Mouse (Mus musculus) stomach, embryonic 14.5 days (tissue): ENCODE data around the gene Fhad1. TPM values are rescaled to one million over a fixed set of nuclear protein-coding genes. Genes with fewer than 3 reads are reported as not detected.

Experiments
- ATAC-seq: fragments of 200-750 bp; cut with Nextera tagmentation; 2 replicates; pipeline ENCODE4 v1.8.0; 2017; ENCODE audit warnings: low read depth, moderate TSS enrichment; ENCODE audit not compliant: insufficient number of reproducible peaks, insufficient read depth, low FRiP score
- H3K27ac ChIP-seq: fragments of 300-500 bp; sonication (generic); 2 replicates; pipeline ENCODE4 v1.5.1; 2014; ENCODE audit warnings: mild to moderate bottlenecking, low read length, moderate library complexity, mixed read lengths
- H3K27me3 ChIP-seq: fragments of 300-500 bp; sonication (generic); 2 replicates; pipeline ENCODE4 v1.6.1; 2014; ENCODE audit warnings: low read length, control low read depth, mixed read lengths; ENCODE audit not compliant: control insufficient read depth, insufficient read depth
- H3K36me3 ChIP-seq: fragments of 300-500 bp; sonication (generic); 2 replicates; pipeline ENCODE4 v1.6.1; 2014; ENCODE audit warnings: mild to moderate bottlenecking, control low read depth, low read length, moderate library complexity, mixed read lengths; ENCODE audit not compliant: control insufficient read depth, insufficient read depth
- H3K4me1 ChIP-seq: fragments of 300-500 bp; sonication (generic); 2 replicates; pipeline ENCODE4 v1.6.1; 2014; ENCODE audit warnings: low read length, control low read depth, mixed read lengths; ENCODE audit not compliant: control insufficient read depth, insufficient read depth
- H3K4me2 ChIP-seq: fragments of 300-500 bp; sonication (generic); replicated peaks from 2 replicates; pipeline ENCODE4 v1.6.1; 2014; ENCODE audit warnings: low read depth, low read length, control low read depth
- H3K4me3 ChIP-seq: fragments of 300-500 bp; sonication (generic); 2 replicates; pipeline ENCODE4 v1.5.1; 2014; ENCODE audit warnings: low read depth, low read length, control low read depth
- H3K9ac ChIP-seq: fragments of 300-500 bp; sonication (generic); replicated peaks from 2 replicates; pipeline ENCODE4 v1.6.1; 2014; ENCODE audit warnings: low read depth, mild to moderate bottlenecking, control low read depth, low read length, moderate library complexity, mixed read lengths
- H3K9me3 ChIP-seq: fragments of 300-500 bp; sonication (generic); 2 replicates; pipeline ENCODE4 v1.6.1; 2016; ENCODE audit warnings: low read depth, low read length, control low read depth; ENCODE audit not compliant: control insufficient read depth
- WGBS: fragments of 180-500 bp; shearing (Covaris S2); extraction: QIAGEN DNeasy Blood & Tissue Kit; methylation state at CpG from one replicate; pipeline ENCODE4 v1.1.7; 2014; 5-methylcytosine and 5-hydroxymethylcytosine counted together
- polyA plus RNA-seq: library from polyadenylated mRNA; unstranded; fragments of >200 nt; fragmentation: Nextera tagmentation; extraction: Ambion mirVana; gene quantifications from 2 replicates; pipeline ENCODE4 v1.2.1, GENCODE M21; 2014

Fhad1 gene
- polyA plus RNA-seq = 0.78 and 2.5 TPM in 2 replicates

GRCm38 (mm10) chr4:142014659-142015608 lies at the start of gene Fhad1:
Gene Fhad1, minus strand, starts transcription at chr4:142015082.
- Histone ChIP-seq H3K9ac (0 out of 2 replicates have a peak within 1 kb of the TSS, but pooled peaks have one; percentile 11), H3K4me2 (peak within 1 kb of the TSS; percentile 69), H3K27ac (peak within 1 kb of the TSS; percentile 6; the same call in 1 of the 2 replicates), H3K36me3 (no peaks in the 10 kb centered on the region), H3K4me1 (peaks cover 11% of the 10 kb centered on the region; the same call in 1 of the 2 replicates), H3K9me3 (no peaks in the 10 kb centered on the region), H3K27me3 (no peaks in the 10 kb centered on the region), H3K4me3 (peak within 1 kb of the TSS; percentile 28)
- 2% methylated on average over 41 of the region's 46 CpGs for WGBS
- ATAC-seq = peak; percentile 89

- no peak overlapping the region for H3K27ac ChIP-seq
- 77% methylated on average over 8 of the region's 8 CpGs for WGBS
- no peak overlapping the region for H3K4me2 ChIP-seq
- no peak overlapping the region for H3K4me3 ChIP-seq
- H3K36me3 ChIP-seq = no peaks in the 10 kb centered on the region
- peak; percentile 28 for ATAC-seq
- H3K27me3 ChIP-seq = no peaks in the 10 kb centered on the region
- no peaks in the 10 kb centered on the region for H3K9me3 ChIP-seq
- no peak overlapping the region for H3K9ac ChIP-seq
- H3K4me1 ChIP-seq = peaks cover 41% of the 10 kb centered on the region
Measured at GRCm38 (mm10) chr4:142063057-142063534, 48.2 kb upstream of the Fhad1 start.

GRCm38 (mm10) chr4:142061485-142062240 lies 46.8 kb upstream of the Fhad1 start:
- Histone ChIP-seq H3K4me1 (peaks cover 39% of the 10 kb centered on the region), H3K9me3 (no peaks in the 10 kb centered on the region), H3K9ac (no peak overlapping the region), H3K36me3 (no peaks in the 10 kb centered on the region), H3K4me3 (no peak overlapping the region), H3K27me3 (no peaks in the 10 kb centered on the region), H3K4me2 (no peak overlapping the region), H3K27ac (no peak overlapping the region)
- 73% methylated on average over 23 of the region's 23 CpGs for WGBS
- ATAC-seq = no peak

- Histone ChIP-seq H3K9ac (no peak overlapping the region), H3K36me3 (no peaks in the 10 kb centered on the region), H3K9me3 (no peaks in the 10 kb centered on the region), H3K4me1 (peaks cover 30% of the 10 kb centered on the region), H3K4me3 (no peak overlapping the region), H3K27ac (peak overlapping the region; percentile 27; the same call in 1 of the 2 replicates), H3K27me3 (no peaks in the 10 kb centered on the region), H3K4me2 (no peak overlapping the region)
- ATAC-seq = no peak
- WGBS = 50% methylated on average over 18 of the region's 18 CpGs
Measured at GRCm38 (mm10) chr4:142060455-142061378, 45.8 kb upstream of the Fhad1 start.

- H3K36me3 ChIP-seq = no peaks in the 10 kb centered on the region; the same call in 1 of the 2 replicates
- H3K4me2 ChIP-seq = no peak overlapping the region
- no peak overlapping the region for H3K9ac ChIP-seq
- H3K4me1 ChIP-seq = peaks cover 23% of the 10 kb centered on the region
- 77% methylated on average over 8 of the region's 8 CpGs for WGBS
- no peak for ATAC-seq
- no peaks in the 10 kb centered on the region for H3K27me3 ChIP-seq
- no peaks in the 10 kb centered on the region for H3K9me3 ChIP-seq
- H3K4me3 ChIP-seq = no peak overlapping the region
- no peak overlapping the region for H3K27ac ChIP-seq
Measured at GRCm38 (mm10) chr4:142059841-142060193, 44.9 kb upstream of the Fhad1 start.

GRCm38 (mm10) chr4:142059113-142059840 lies 44.4 kb upstream of the Fhad1 start:
- no peak overlapping the region for H3K9ac ChIP-seq
- no peak for ATAC-seq
- H3K27me3 ChIP-seq = no peaks in the 10 kb centered on the region
- H3K4me3 ChIP-seq = no peak overlapping the region
- no peak overlapping the region for H3K27ac ChIP-seq
- H3K9me3 ChIP-seq = no peaks in the 10 kb centered on the region
- 77% methylated on average over 13 of the region's 13 CpGs for WGBS
- H3K4me2 ChIP-seq = no peak overlapping the region
- H3K36me3 ChIP-seq = no peaks in the 10 kb centered on the region; the same call in 1 of the 2 replicates
- H3K4me1 ChIP-seq = peaks cover 18% of the 10 kb centered on the region

GRCm38 (mm10) chr4:142057529-142058216 lies 42.8 kb upstream of the Fhad1 start:
- no peak overlapping the region for H3K4me3 ChIP-seq
- no peaks in the 10 kb centered on the region for H3K9me3 ChIP-seq
- H3K9ac ChIP-seq = no peak overlapping the region
- H3K4me2 ChIP-seq = no peak overlapping the region
- no peaks in the 10 kb centered on the region for H3K27me3 ChIP-seq
- H3K27ac ChIP-seq = peak overlapping the region; percentile 52; the same call in 1 of the 2 replicates
- ATAC-seq = peak; percentile 38; the same call in 1 of the 2 replicates
- 78% methylated on average over 22 of the region's 22 CpGs for WGBS
- H3K36me3 ChIP-seq = no peaks in the 10 kb centered on the region; the same call in 1 of the 2 replicates
- H3K4me1 ChIP-seq = peaks cover 23% of the 10 kb centered on the region; the same call in 1 of the 2 replicates
